Mouse (Mus musculus) gastrocnemius, postnatal 10 days (tissue): Measurements from ENCODE around the gene Syt13. TPM values are rescaled to one million over a fixed set of nuclear protein-coding genes. Genes with fewer than 3 reads are reported as not detected.

Source experiments
- DNase-seq: peaks from one replicate; pipeline ENCODE4 v3.0.0; 2021; ENCODE audit warnings: mixed read lengths
- total RNA-seq, 2 experiments: library from RNA; stranded (reverse); gene quantifications; 2 replicates each; pipeline ENCODE4 v1.2.3; 2021

Syt13 gene
- total RNA-seq, 2 experiments from 2014 or later: 1.0 to 1.1 TPM

DNA sequence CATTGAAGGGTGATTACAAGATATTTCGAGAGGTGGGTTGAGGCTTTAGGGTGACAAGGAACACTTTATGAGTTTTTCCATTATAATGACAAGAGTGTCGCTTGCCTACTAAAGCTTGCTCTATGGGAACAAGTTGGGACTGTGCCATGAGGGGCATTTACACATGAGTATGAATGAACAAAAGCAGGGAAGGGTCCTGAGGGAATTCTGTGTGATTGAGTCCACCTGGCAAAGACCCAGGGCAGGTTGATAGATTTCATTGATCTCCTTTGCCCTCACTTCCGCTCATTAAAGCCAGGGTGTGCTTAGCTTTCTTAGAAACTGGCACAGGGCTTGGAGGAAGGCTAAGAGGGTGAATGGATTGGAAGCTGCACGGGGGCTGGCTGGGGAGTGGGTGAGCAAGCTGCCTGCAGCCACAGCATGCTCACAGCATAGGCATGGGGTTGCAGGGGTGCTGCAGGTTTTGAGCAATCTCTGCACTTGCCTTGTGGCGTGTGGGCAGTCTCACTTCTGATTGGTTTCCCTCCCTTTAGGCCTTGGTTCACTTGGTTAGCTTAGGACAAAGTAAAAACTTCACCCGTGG lies 9.9 kb downstream of the Syt13 start:
- DNase-seq: no peak

DNA sequence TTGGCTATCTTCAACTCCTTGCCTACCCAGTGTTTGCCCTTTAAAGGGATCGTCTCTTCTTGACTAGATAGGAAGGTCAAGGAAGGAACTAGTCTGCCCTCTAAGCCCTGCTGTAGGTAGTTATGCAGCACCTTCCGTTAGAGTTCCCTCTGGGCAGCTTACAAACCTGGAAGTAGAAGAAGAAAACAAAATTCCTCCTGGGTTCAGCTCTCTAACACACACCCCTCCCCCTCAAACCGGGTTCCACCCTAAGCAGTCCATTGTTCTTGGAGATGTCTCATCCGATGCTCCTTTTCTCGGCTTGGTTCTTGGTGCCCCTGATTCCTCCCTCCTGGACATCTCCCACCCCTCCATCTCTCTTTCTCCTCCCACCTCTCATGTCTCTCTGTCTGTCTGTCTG lies 14.8 kb downstream of the Syt13 start:
- DNase-seq: no peak

DNA sequence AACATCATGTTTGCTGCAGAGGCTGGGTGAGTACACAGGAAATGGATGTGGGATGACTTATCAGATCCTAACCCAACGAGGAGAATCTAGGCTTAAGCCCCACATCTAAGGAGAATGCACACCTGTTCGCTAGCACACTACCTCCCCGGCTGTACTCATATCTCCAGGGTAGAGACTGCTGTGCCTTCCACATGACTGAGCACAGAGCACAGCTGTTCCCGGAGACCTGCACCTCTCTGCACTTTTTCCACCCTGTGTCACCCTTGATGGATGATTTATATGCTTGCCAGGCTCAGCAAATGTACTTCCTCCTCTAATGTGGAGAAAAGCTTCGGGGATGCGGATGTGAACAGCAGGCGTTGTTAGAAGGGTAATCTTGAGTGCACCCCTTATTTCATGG lies 16.2 kb downstream of the Syt13 start:
- DNase-seq: no peak

DNA sequence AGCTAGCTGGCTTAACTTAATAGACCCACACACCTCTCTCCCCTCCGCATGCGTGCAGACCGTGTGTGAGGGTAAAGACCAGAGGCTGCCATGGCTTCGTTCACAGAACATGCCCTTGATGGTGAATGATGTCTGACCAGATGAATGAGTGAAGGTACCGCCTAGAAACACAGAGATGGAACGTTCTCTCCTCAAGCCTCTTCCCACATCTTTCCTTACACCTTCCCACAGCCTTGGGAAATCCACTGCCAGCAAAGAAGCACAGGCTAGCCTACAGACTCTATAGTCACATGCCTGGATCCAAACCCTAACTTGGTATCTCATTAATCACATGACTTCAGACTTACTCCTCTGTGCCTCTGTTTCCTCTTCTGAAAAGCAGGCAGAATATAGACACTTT lies 18.5 kb downstream of the Syt13 start:
- no peak for DNase-seq

DNA sequence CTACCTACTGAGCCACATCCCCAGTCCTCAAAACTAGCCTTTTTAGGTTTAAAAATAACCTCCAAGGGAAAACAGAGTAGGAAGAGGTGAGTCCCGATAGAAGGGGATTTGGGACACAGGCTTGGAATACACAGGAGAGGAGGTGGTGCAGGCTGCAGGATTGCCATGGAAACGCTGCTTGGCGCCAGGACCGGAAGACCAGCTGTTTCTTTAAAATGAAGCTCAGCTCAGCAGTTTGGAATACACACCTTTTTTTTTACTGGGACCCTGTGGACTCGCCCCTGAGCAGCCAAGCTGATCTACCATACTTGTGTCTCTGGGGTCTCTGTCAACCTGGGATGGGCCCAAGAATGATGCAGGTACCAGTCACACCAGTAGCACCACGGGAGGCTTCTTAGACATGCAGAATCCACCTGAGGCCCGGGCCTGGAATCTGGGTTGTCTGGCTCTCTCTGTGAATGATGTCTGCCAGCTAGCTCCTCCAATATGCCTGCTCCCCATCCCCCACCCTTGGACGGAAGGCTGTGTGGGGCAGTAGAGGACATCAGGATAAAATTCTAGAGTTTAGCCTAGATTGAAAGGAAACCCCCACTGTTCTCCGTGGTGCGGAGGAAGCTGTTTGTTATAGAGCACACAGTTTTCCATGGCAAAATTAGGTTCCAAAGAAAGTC lies 19.5 kb downstream of the Syt13 start:
- no peak for DNase-seq

DNA sequence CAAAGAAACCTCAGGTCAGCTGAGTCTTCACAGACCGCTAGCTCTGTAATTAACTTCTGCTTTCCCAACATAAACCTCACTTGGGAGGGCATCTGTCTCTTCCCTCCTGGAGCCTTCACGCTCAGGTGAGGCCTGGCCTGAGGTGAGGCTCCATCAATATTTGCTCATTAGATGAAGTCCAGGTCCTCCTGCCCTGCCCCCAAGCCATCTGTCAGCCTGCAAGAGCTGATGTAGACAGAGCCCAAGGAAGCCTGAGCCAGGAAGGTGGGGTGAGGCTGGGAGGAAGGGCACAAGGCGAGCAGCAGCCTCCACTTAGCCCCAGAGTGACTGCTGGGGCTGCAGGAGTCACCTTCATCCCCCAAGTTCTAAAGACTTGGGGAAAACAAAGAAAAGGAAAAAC lies 20.6 kb downstream of the Syt13 start:
- DNase-seq: no peak

DNA sequence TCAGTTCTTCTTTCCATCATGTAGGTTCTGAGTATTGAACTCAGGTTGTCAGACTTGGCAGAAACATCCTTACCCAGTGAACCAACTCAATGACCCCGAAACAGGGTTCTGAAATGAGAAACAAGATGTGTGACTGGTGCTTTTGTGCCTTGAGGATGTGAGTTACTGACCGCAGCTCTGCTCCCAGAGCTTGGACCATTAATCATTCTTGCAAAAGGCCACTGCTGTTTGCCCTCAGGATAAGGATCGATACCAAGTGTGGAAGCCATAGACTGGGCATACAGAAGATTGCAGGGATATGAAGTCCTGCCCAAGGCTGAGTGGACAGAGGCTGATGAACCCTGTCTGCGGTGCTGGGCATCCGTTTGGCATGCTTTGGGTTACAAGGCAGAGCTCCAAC lies 23.2 kb downstream of the Syt13 start:
- no peak for DNase-seq

DNA sequence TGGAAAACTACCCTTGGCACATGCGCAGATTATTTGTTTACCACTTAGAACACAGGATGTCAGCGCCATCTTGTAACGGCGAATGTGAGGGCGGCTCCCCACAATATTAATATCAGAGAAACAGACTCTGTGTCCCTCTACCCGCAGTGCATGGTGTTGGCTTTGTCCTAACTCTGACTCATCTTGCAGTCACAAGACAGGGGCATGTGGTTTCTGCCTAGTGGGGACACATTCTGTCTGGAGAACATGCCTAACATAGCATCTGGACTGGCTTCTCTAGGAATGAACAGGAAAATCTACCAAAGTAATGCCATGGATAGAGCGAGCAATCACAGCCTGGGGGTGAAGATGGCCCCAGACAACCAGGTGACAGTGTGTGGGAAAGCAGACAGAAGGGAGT lies 23.9 kb downstream of the Syt13 start:
- no peak for DNase-seq

DNA sequence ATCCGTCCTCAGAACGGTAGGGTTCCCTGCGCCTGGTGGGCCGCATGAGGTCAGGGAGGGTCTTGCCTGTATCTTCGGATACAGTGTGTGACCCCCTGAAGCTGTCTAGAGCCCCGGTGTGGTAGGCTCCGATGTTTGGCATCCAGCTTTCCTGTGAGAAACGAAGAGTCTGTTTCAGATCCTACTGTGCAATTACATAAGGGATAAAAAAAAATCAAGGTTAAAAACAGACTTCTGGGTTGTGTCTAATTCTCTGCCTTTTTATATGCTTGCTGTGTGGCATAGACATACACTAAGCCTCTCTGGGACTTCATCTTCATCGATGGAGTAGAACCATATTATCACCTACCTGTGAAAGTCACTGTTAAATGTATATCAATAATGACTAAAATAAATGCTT lies 26.1 kb downstream of the Syt13 start:
- DNase-seq: no peak

DNA sequence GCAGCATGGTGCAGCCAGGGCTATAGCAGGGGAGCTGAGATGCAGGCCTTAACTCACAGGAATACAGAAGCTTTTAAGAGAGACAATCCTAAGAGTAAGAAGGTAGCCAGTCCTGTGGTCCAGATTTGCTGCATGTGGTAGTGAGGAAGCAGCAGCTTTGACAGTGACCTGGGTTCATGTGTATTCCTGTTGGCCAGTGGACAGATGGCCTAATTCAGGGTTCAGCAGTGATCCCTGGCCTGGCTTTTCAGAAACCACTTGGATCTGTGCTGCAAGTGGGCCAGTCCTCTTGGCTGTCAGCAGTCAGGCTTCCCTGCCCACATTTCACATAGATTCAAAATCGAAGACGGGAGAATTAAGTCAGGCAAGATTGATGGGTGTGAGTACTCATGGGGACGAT lies 26.6 kb downstream of the Syt13 start:
- DNase-seq: no peak

DNA sequence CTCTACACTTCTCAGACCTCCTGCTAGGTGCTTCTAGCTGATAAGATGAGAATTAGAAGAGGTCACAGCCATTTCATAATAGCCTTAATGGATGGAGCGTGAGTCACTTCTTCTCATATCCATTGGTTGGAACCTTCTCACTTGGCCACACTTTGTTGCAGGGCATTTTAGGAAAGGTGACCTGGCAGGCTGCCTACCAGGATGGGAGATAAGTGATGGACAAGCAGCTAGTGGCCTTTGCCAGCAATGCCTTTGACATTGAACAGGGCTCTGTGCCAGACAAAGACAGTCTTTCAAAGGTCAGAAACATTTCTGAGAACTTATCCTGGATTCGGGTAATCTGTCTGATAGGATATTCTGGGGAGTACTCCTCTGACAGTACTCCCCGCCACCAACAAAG lies 28.5 kb downstream of the Syt13 start:
- no peak for DNase-seq

DNA sequence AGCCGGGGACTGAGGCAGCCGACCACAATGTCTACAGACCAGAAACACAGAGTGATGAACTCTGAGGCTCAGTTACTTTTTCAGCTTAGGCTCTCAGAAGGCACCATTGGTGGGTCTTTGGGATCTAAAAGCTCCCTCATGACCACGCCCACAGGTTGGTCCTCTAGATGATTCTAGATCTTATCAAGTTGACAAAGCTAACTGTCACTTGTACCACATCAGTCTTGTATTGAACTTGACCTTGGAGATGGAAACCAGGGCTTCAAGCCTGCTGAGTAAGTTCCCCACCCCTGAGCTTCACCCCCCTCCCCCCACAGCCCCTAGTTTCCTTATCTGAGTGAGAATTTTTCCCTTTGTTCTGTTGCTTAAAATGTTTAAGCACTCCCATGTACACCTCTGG lies 29.5 kb downstream of the Syt13 start:
- no peak for DNase-seq

DNA sequence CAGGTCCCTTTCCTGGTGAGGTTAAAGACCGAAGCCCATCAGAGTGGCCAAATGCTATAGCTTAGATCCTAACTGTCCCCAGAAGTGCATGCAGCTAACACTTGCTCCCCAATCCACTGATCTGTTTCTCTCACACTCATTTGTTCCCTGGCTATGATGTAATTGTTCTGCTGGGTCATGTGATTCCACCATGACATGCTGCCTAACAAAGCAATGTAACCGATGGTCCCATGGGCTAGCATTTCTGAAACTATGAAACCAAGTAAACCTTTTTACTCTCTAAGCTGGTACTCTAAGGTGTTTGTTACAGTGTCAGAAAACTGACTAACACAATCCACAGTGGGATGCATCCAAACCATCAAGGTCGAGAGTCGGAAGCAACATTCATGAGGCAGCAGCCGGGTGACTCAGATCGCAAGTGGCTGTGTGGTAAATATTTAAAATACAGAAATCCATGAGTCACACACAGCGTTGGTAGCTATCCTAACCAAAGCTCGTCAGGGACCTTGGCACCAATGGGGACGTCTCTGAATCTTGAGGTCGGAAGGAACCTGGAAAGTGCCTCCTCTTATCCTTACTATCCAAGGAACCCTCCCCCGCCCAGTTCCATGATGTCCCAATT lies 30.3 kb downstream of the Syt13 start:
- no peak for DNase-seq

DNA sequence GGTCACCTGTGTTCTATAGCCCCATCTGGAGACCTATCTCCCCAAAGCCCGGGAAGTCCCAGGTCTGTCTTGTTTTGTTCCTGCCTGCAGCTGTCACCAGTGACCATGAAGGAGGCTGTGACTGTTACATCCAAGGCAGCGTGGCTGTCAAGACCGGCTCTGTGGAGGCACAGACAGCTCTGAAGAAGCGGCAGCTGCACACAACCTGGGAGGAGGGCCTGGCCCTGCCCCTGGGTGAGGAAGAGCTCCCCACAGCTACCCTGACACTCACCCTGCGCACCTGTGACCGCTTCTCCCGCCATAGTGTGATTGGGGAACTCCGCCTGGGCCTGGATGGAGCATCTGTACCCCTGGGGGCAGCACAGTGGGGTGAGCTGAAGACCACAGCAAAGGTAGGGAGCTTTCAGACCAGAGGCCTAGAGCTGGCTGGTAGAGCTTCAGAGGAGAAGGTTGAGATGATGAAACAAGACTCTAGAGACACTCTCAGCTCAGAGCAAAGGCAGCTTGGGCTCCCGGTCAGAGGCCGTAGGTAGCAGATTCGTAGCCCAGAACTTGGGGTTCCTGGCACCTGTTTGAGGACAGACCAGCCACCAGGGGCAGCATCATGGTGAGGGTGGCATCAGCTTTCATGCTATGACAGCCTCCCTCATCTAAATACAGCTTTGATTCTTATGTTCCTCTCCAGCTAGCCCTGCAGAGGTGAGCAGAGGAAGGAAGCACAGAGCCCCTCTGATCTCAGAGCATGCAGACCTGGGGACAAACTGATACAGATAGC lies 31.1 kb downstream of the Syt13 start:
- no peak for DNase-seq

DNA sequence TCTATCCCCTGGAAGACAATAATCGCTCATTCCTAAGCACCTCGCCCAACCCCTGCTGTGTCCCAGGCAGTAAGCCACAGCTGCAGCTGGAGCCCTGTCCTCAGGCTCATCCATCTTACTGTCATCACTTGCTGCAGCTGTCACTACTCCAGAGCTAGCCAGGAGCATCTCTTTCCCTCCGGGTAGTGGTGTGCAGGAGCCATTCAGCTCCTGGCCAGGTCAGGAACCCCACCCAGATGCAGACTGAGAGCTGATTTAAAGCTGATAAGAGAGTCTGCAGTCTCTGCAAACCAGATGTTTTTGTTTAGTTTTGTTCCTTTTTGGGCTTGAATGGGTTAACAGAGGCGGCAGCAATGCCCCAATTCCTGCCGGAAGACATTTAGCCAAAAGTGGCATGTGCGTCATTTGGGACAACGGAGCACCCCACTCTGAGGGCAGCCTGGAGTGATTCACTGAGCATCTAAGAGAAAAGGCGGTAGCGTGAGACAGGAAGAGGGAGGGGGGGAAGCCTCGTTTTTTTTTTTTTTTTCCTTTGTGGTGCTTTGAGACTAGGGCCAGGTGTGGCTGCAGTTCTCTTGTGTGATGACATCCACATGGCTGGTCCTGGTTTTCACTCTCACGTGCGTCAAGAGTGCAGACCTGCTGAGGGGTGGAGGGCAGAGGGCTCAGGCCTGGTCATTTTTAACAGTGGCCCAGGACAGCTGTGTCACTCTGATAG lies 33.2 kb downstream of the Syt13 start:
- peak; percentile 63 for DNase-seq

DNA sequence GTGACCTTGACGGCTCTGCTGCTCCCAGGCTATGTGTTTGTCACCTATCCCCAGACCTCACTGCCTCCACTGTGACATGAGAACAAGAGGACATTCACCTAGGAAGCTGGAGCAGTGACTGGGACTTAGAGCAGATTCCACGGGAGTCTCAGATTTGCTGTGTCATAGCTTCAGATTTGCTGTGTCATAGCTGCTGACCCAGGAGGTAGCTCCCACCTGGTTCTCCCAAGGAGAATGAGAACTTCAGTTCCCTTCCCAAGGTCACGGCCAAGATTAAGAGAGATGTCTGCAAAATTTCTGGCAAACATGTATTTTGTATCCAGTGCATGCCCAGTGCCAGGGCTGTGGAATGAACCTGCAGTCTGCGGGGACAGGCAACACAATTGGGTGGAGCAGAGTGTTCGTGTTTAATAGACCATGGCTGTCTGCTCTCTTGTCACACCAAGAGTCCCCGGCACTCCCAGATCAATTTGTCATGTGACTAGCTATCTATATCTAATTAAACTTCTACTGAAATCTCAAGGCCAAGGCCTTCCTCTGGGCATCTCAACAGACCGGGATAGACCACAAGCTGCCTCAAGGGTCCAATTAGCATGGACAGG lies 33.9 kb downstream of the Syt13 start:
- no peak for DNase-seq

DNA sequence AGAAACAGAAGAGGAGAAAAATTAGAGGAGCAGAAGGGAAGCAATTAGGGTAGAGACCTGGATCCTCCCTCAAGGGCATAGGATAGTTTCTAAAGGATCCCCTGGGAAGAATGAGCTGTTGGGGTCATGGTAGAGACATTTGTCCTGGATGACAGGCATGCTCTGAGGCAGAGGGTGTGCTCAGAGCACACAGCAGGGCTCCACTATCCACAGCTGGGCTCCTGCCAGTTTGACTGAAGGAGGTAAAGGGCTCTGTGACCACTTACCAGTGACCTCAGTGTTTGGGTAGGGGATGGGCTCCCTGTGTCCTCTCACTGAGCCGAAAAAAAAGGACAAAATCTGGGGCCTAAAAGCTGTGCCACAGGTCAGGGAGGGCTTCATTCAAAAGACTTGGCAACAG lies 34.6 kb downstream of the Syt13 start:
- DNase-seq: no peak

DNA sequence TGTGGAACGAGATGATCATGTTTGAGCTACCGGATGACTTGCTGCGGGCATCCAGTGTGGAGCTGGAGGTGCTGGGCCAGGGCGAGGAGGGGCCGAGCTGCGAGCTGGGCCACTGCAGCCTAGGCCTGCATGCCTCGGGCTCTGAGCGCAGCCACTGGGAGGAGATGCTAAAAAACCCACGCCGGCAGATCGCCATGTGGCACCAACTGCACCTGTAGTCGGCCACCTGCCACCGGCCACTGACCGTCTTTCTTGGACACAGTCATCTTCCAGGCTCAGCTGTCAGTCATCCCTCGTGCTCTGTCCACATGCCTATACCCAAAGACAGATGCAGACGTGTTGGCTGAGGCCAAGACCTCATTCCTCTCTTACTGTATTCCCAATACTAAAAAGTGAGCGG lies 38.6 kb downstream of the Syt13 start:
- peak; percentile 41 for DNase-seq

DNA sequence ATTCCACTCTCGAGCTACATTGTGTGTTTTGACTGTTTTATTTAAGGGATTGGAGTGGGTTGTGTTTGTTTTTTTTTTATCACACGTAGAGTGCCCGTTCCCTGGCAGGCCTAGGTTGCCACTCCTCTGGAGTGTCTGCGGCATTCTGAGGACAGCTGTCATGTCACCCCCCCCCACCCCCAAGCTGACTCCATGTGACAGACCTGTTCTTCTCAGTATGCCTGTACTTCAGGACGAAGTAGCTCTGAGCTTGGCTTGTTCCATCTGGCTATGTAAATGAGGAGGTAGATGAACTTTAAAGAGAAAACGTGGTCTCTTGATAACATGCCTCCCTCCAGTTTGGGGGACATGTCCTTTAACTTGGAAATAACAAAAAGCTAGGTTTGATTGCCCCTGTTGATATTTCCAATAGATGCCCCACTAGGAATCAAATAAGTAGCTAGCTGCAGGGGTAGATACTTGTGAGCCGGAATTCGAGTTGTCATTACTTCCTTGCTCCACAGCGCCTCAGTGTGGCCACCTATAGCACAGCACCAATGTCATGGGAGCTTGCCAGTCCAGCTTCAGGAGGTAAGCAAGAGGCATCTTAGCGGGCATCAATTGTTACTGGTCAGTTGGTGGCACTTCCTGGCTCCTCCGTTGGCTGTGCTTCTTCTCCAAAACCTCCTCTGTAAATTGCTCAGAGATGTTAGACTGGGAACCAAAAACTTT lies 39.7 kb downstream of the Syt13 start:
- peak; percentile 75 for DNase-seq

DNA sequence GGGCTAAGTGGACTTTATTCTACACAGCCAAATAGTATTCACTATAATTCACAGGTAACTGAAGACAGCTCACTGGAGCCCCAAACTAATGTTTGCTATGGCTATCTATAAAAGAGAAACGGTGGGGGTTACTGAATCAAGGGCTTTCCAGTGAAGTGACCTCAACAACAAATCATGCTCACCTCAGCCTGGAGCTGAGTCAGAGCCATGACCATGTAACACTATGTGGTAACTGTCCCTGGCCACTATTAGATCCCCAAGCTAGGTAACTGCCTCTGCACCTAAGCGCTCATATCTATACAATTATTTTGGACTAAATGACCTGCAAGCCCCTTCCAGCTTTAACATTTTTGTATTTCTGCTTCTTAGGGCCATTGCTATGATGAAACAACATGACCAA lies 42.0 kb downstream of the Syt13 start:
- DNase-seq: no peak

DNA sequence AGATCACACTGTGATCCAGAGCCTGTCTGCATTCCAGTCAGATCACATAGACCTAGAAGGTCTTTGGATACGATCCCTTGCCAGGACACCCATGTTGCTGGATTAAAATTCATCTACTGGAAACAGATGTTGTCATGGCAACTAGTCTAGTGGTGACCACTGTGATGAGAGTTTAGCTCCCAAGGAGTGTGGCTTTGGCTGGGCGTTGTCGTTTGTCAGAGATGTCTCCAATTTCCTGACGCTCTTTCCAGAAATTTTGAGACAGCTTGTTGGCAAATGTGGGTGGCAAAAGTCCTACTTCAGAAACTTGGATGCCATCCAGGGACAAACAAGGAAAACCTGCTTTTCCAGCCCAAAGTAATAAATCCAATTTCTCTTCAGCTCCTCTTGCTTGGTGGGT lies 43.7 kb downstream of the Syt13 start:
- DNase-seq: no peak

DNA sequence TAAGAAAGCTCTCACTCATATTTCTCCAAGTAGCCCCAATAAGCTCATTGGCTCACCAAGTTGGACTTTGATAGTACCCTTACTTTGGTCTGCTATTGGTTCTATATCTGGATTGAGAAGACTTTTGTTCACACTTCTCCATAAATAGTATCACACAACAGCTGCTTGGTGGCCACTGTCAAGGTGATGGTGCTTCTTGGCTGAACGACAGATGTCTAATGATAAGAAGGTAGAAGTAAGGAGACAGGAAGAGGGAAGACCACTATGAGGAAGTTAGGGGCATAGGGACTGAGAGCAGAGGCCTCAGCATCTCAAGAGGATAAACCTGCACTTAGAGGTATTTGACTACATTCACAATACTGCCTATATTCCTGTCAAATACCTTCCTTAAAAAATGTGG lies 49.4 kb downstream of the Syt13 start:
- no peak for DNase-seq
